Mouse (Mus musculus) hindbrain, postnatal 0 days (tissue): Measurements from ENCODE around the gene Tlr9. TPM values are rescaled to one million over a fixed set of nuclear protein-coding genes. Genes with fewer than 3 reads are reported as not detected.

ENCODE experiments used
- ATAC-seq: fragments of 200-750 bp; cut with Nextera tagmentation; 2 replicates; pipeline ENCODE4 v1.8.0; 2017; ENCODE audit warnings: mild to moderate bottlenecking, moderate TSS enrichment, moderate library complexity
- DNase-seq: peaks from one replicate; pipeline ENCODE4 v3.0.0-alpha.2; 2015; ENCODE audit warnings: low spot score
- H3K27ac ChIP-seq: fragments of 300-500 bp; sonication (generic); 2 replicates; pipeline ENCODE4 v1.5.1; 2014; ENCODE audit warnings: mild to moderate bottlenecking
- H3K27me3 ChIP-seq: fragments of 300-500 bp; sonication (generic); 2 replicates; pipeline ENCODE4 v1.6.1; 2014; ENCODE audit warnings: low read length, mixed read lengths; ENCODE audit not compliant: insufficient read depth
- H3K36me3 ChIP-seq: fragments of 300-500 bp; sonication (generic); 2 replicates; pipeline ENCODE4 v1.6.1; 2014; ENCODE audit warnings: low read length, mixed read lengths; ENCODE audit not compliant: insufficient read depth
- H3K4me1 ChIP-seq: fragments of 300-500 bp; sonication (generic); 2 replicates; pipeline ENCODE4 v1.6.1; 2014; ENCODE audit warnings: antibody characterized with exemption, low read length, mixed read lengths; ENCODE audit not compliant: insufficient read depth
- H3K4me2 ChIP-seq: fragments of 300-500 bp; sonication (generic); 2 replicates; pipeline ENCODE4 v1.6.1; 2014; ENCODE audit warnings: low read depth, mild to moderate bottlenecking, low read length, moderate library complexity, mixed read lengths
- H3K4me3 ChIP-seq: fragments of 300-500 bp; sonication (generic); 2 replicates; pipeline ENCODE4 v1.5.1; 2014; ENCODE audit warnings: low read length
- H3K9ac ChIP-seq: fragments of 300-500 bp; sonication (generic); replicated peaks from 2 replicates; pipeline ENCODE4 v1.6.1; 2014; ENCODE audit warnings: mild to moderate bottlenecking, low read length, moderate library complexity, mixed read lengths
- H3K9me3 ChIP-seq: fragments of 300-500 bp; sonication (generic); 2 replicates; pipeline ENCODE4 v1.6.1; 2016; ENCODE audit warnings: low read length, mixed read lengths
- CTCF ChIP-seq: IDR thresholded peaks from 2 replicates; pipeline ENCODE4 v1.5.1; 2016; ENCODE audit warnings: antibody characterized with exemption, control low read depth, low read depth
- WGBS: fragments of 180-500 bp; shearing (Covaris S2); extraction: QIAGEN DNeasy Blood & Tissue Kit; methylation state at CpG from one replicate; pipeline ENCODE4 v1.1.7; 2014; 5-methylcytosine and 5-hydroxymethylcytosine counted together
- polyA plus RNA-seq: library from polyadenylated mRNA; unstranded; fragments of >200 nt; fragmentation: Nextera tagmentation; extraction: Ambion mirVana; gene quantifications from 2 replicates; pipeline ENCODE4 v1.2.1, GENCODE M21; 2015
- total RNA-seq: library from RNA; depleted of rRNA; stranded (reverse); fragments of >200 nt; gene quantifications from 2 replicates; pipeline ENCODE4 v1.2.3, GENCODE M21; 2014

Gene Tlr9
- total and polyA plus RNA-seq, 2 experiments from 2014 or later = 0.09 to 0.37 TPM

GRCm38 (mm10) chr9:106197081-106197713, 25.2 kb upstream of the Tlr9 start:
- Histone ChIP-seq H3K36me3 (no peaks in the 10 kb centered on the region; the same call in 1 of the 2 replicates), H3K9me3 (no peaks in the 10 kb centered on the region), H3K4me1 (no peaks in the 10 kb centered on the region), H3K27me3 (no peaks in the 10 kb centered on the region), H3K9ac (no peak overlapping the region), H3K27ac (no peak overlapping the region), H3K4me3 (no peak overlapping the region), H3K4me2 (no peak overlapping the region)
- DNase-seq (no peak), ATAC-seq (no peak)
- WGBS = 95% methylated on average over 3 of the region's 3 CpGs
- no peak for TF ChIP-seq CTCF

DNA sequence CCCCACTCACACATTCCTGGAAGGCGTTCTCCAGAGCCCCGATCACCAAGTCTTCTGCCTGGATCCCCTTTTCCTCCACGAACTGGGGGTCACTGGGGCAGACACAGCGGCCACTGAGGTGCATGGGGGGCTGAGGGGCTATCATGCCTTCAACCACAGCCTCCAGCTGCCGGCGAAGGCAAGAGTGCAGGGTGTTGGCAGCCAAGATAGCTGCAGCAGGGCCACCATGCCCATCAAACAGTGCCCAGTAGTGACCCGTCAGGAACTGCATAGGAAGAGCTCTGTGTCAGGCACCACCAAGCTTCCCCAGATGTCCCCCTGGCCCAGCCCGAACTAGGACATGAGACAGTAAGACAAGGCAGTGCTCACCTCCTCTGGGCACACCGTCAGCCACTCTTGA, 24.7 kb upstream of the Tlr9 start:
- H3K4me2 ChIP-seq = no peak overlapping the region
- no peak for DNase-seq
- no peak overlapping the region for H3K27ac ChIP-seq
- no peaks in the 10 kb centered on the region for H3K4me1 ChIP-seq
- no peak for ATAC-seq
- no peaks in the 10 kb centered on the region for H3K9me3 ChIP-seq
- no peaks in the 10 kb centered on the region for H3K27me3 ChIP-seq
- no peak for TF ChIP-seq CTCF
- no peak overlapping the region for H3K9ac ChIP-seq
- no peaks in the 10 kb centered on the region; the same call in 1 of the 2 replicates for H3K36me3 ChIP-seq
- H3K4me3 ChIP-seq = no peak overlapping the region
- WGBS = 88% methylated on average over 9 of the region's 9 CpGs

- H3K9ac ChIP-seq = peak overlapping the region; percentile 58
- H3K4me1 ChIP-seq = peaks cover 7% of the 10 kb centered on the region
- no peaks in the 10 kb centered on the region for H3K9me3 ChIP-seq
- peak overlapping the region; percentile 52 for H3K4me3 ChIP-seq
- H3K27me3 ChIP-seq = no peaks in the 10 kb centered on the region
- ATAC-seq (peak; percentile 46), DNase-seq (peak; percentile 67)
- H3K27ac ChIP-seq = peak overlapping the region; percentile 48; the same call in 1 of the 2 replicates
- H3K36me3 ChIP-seq = no peaks in the 10 kb centered on the region; the same call in 1 of the 2 replicates
- WGBS = under 1% methylated on average over 49 of the region's 51 CpGs
- no peak for TF ChIP-seq CTCF
- H3K4me2 ChIP-seq = peak overlapping the region; percentile 70
Measured at GRCm38 (mm10) chr9:106198962-106199458, 23.4 kb upstream of the Tlr9 start.

- no peaks in the 10 kb centered on the region; the same call in 1 of the 2 replicates for H3K36me3 ChIP-seq
- DNase-seq (no peak), ATAC-seq (no peak)
- H3K27me3 ChIP-seq = no peaks in the 10 kb centered on the region
- peak within 1 kb of the TSS; percentile 52 for H3K4me3 ChIP-seq
- H3K9me3 ChIP-seq = no peaks in the 10 kb centered on the region
- H3K27ac ChIP-seq = peak within 1 kb of the TSS; percentile 48; the same call in 1 of the 2 replicates
- WGBS = 48% methylated on average over 18 of the region's 18 CpGs
- peaks cover 14% of the 10 kb centered on the region for H3K4me1 ChIP-seq
- H3K4me2 ChIP-seq = peak within 1 kb of the TSS; percentile 70
- peak within 1 kb of the TSS; percentile 58 for H3K9ac ChIP-seq
- TF ChIP-seq CTCF = no peak
Measured at GRCm38 (mm10) chr9:106199535-106200272, 22.7 kb upstream of the Tlr9 start, which contains the start of gene Ppm1m. Ppm1m (minus strand) TSS chr9:106199746.

DNA sequence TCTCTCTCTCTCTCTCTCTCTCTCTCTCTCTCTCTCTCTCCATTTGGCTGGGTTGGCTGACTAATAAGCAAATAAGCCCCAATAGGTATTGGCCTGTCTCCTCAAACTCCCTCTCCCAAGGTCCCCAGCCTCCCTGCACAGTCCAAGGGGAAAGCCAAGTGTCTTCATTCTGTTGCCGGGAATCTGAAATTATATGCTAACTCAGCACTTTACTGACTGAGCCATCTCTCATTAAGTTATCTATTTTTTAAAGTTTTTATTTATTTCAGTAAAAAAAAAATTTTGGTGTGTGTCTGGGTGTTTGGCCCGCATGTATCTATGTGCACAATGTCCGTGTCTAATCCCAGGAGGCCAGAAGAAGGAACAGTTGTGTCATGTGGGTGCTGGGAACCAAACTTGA, 20.5 kb upstream of the Tlr9 start:
- H3K4me3 ChIP-seq = peak overlapping the region; percentile 45; the same call in 1 of the 2 replicates
- no peaks in the 10 kb centered on the region for H3K9me3 ChIP-seq
- H3K36me3 ChIP-seq = no peaks in the 10 kb centered on the region
- peak overlapping the region; percentile 62; the same call in 1 of the 2 replicates for H3K9ac ChIP-seq
- no peak for TF ChIP-seq CTCF
- ATAC-seq (no peak), DNase-seq (no peak)
- peak overlapping the region; percentile 64 for H3K4me2 ChIP-seq
- WGBS = 75% methylated on average over 3 of the region's 3 CpGs
- no peaks in the 10 kb centered on the region for H3K27me3 ChIP-seq
- peaks cover 16% of the 10 kb centered on the region for H3K4me1 ChIP-seq
- H3K27ac ChIP-seq = no peak overlapping the region

GRCm38 (mm10) chr9:106202819-106203636, 19.4 kb upstream of the Tlr9 start, which contains the start of gene Twf2:
Twf2 (plus strand) TSS chr9:106203108.
- Histone ChIP-seq H3K4me1 (peaks cover 16% of the 10 kb centered on the region), H3K27ac (peak within 1 kb of the TSS; percentile 49), H3K9ac (peak within 1 kb of the TSS; percentile 62), H3K9me3 (no peaks in the 10 kb centered on the region), H3K36me3 (no peaks in the 10 kb centered on the region), H3K4me3 (peak within 1 kb of the TSS; percentile 45), H3K4me2 (peak within 1 kb of the TSS; percentile 64), H3K27me3 (no peaks in the 10 kb centered on the region)
- no peak for TF ChIP-seq CTCF
- ATAC-seq (peak; percentile 90), DNase-seq (peak; percentile 95)
- 2% methylated on average over 56 of the region's 61 CpGs for WGBS
